Mouse (Mus musculus) embryonic facial prominence, embryonic 10.5 days (tissue): Measurements from ENCODE around the gene Rhbdf2. TPM values are rescaled to one million over a fixed set of nuclear protein-coding genes. Genes with fewer than 3 reads are reported as not detected.
"Not testable (repeated sequence)": the region's sequence is repeated elsewhere in the genome, so short reads cannot be mapped to it uniquely, and the experiment has no call there.

Experiments used
- DNase-seq: peaks from one replicate; pipeline ENCODE4 v3.0.0-alpha.2; 2017; ENCODE audit warnings: low spot score
- H3K27ac ChIP-seq: fragments of 300-500 bp; sonication (generic); replicated peaks from 2 replicates; pipeline ENCODE4 v1.5.1; 2016; ENCODE audit warnings: mild to moderate bottlenecking
- H3K27me3 ChIP-seq: fragments of 300-500 bp; sonication (generic); replicated peaks from 2 replicates; pipeline ENCODE4 v1.6.1; 2016; ENCODE audit warnings: low read depth, mild to moderate bottlenecking; ENCODE audit not compliant: poor library complexity, severe bottlenecking
- H3K36me3 ChIP-seq: fragments of 300-500 bp; sonication (generic); replicated peaks from 2 replicates; pipeline ENCODE4 v1.6.1; 2016; ENCODE audit warnings: mild to moderate bottlenecking, moderate library complexity
- H3K4me1 ChIP-seq: fragments of 300-500 bp; sonication (generic); 2 replicates; pipeline ENCODE4 v1.6.1; 2016
- H3K4me3 ChIP-seq: fragments of 300-500 bp; sonication (generic); 2 replicates; pipeline ENCODE4 v1.5.1; 2016; ENCODE audit warnings: mild to moderate bottlenecking, moderate library complexity
- H3K9me3 ChIP-seq: fragments of 300-500 bp; sonication (generic); 2 replicates; pipeline ENCODE4 v1.6.1; 2016; ENCODE audit warnings: mild to moderate bottlenecking
- WGBS: fragments of 180-500 bp; shearing (Covaris S2); methylation state at CpG from one replicate; pipeline ENCODE4 v1.1.7; 2016; 5-methylcytosine and 5-hydroxymethylcytosine counted together
- polyA plus RNA-seq: library from polyadenylated mRNA; unstranded; fragments of >200 nt; fragmentation: Nextera tagmentation; extraction: Ambion mirVana; gene quantifications from 2 replicates; pipeline ENCODE4 v1.2.1, GENCODE M21; 2016

The Rhbdf2 gene
- polyA plus RNA-seq, 1 experiment from 2014 or later: 5.5 TPM

GRCm38 (mm10) chr11:116668839-116669238, 42.0 kb upstream of the Rhbdf2 start:
- peaks cover 14% of the 10 kb centered on the region for H3K36me3 ChIP-seq
- no peaks in the 10 kb centered on the region for H3K9me3 ChIP-seq
- 0 out of 2 replicates have a peak overlapping the region, but pooled peaks have one; percentile 25 for H3K27ac ChIP-seq
- 40% methylated on average over 7 of the region's 7 CpGs for WGBS
- H3K4me3 ChIP-seq: no peak overlapping the region
- DNase-seq: no peak
- H3K4me1 ChIP-seq: peaks cover 71% of the 10 kb centered on the region
- H3K27me3 ChIP-seq: peaks cover 11% of the 10 kb centered on the region; the same call in 1 of the 2 replicates

- WGBS: 83% methylated on average over 10 of the region's 10 CpGs
- Histone ChIP-seq H3K27me3 (peaks cover 15% of the 10 kb centered on the region), H3K4me1 (peaks cover 71% of the 10 kb centered on the region), H3K4me3 (no peak overlapping the region), H3K27ac (no peak overlapping the region), H3K36me3 (peaks cover 10% of the 10 kb centered on the region), H3K9me3 (no peaks in the 10 kb centered on the region)
- DNase-seq: no peak
These were observed 41.6 kb upstream of the Rhbdf2 start for GRCm38 (mm10) chr11:116668381-116668825.

GRCm38 (mm10) chr11:116667930-116668329, 41.1 kb upstream of the Rhbdf2 start:
- peaks cover 71% of the 10 kb centered on the region for H3K4me1 ChIP-seq
- no peak for DNase-seq

GRCm38 (mm10) chr11:116667012-116667411, 40.2 kb upstream of the Rhbdf2 start:
- not testable (repeated sequence) for H3K9me3 ChIP-seq, DNase-seq, H3K36me3 ChIP-seq, H3K27ac ChIP-seq, H3K4me3 ChIP-seq
- H3K4me1 ChIP-seq: peaks cover 72% of the 10 kb centered on the region
- peaks cover 29% of the 10 kb centered on the region for H3K27me3 ChIP-seq
- 81% methylated on average over 5 of the region's 5 CpGs for WGBS

More at GRCm38 (mm10) chr11:116667930-116668329, 41.1 kb upstream of the Rhbdf2 start:
- no peak overlapping the region for H3K4me3 ChIP-seq
- peaks cover 5% of the 10 kb centered on the region for H3K36me3 ChIP-seq
- no peak overlapping the region for H3K27ac ChIP-seq
- no peaks in the 10 kb centered on the region for H3K9me3 ChIP-seq
- peaks cover 20% of the 10 kb centered on the region for H3K27me3 ChIP-seq
- 89% methylated on average over 8 of the region's 8 CpGs for WGBS

GRCm38 (mm10) chr11:116666566-116666965, 39.7 kb upstream of the Rhbdf2 start:
- Histone ChIP-seq H3K27me3 (peaks cover 34% of the 10 kb centered on the region), H3K9me3 (no peaks in the 10 kb centered on the region), H3K4me3 (no peak overlapping the region), H3K36me3 (no peaks in the 10 kb centered on the region), H3K27ac (no peak overlapping the region), H3K4me1 (peaks cover 76% of the 10 kb centered on the region)
- 79% methylated on average over 9 of the region's 9 CpGs for WGBS
- DNase-seq: no peak

GRCm38 (mm10) chr11:116665289-116665688, 38.5 kb upstream of the Rhbdf2 start:
- Histone ChIP-seq H3K27me3 (peaks cover 45% of the 10 kb centered on the region), H3K27ac (peak overlapping the region; percentile 37; the same call in 1 of the 2 replicates)
- DNase-seq: no peak

GRCm38 (mm10) chr11:116661948-116662377, 35.1 kb upstream of the Rhbdf2 start:
- Histone ChIP-seq H3K4me1 (peaks cover 88% of the 10 kb centered on the region), H3K4me3 (no peak overlapping the region; the same call in 1 of the 2 replicates), H3K27ac (peak overlapping the region; percentile 71), H3K9me3 (no peaks in the 10 kb centered on the region), H3K27me3 (peaks cover 52% of the 10 kb centered on the region), H3K36me3 (no peaks in the 10 kb centered on the region)
- WGBS: 61% methylated on average over 8 of the region's 8 CpGs
- DNase-seq: no peak

More at GRCm38 (mm10) chr11:116665289-116665688, 38.5 kb upstream of the Rhbdf2 start:
- no peak overlapping the region; the same call in 1 of the 2 replicates for H3K4me3 ChIP-seq
- no peaks in the 10 kb centered on the region for H3K9me3 ChIP-seq
- 71% methylated on average over 10 of the region's 10 CpGs for WGBS
- no peaks in the 10 kb centered on the region for H3K36me3 ChIP-seq
- peaks cover 79% of the 10 kb centered on the region for H3K4me1 ChIP-seq

- peaks cover 54% of the 10 kb centered on the region for H3K27me3 ChIP-seq
- DNase-seq: no peak
- WGBS: 17% methylated on average over 13 of the region's 13 CpGs
These were observed 34.6 kb upstream of the Rhbdf2 start for GRCm38 (mm10) chr11:116661291-116661947.

GRCm38 (mm10) chr11:116660181-116660580, 33.4 kb upstream of the Rhbdf2 start:
- H3K27ac ChIP-seq: no peak overlapping the region
- 85% methylated on average over 9 of the region's 9 CpGs for WGBS

More at GRCm38 (mm10) chr11:116661291-116661947, 34.6 kb upstream of the Rhbdf2 start:
- H3K9me3 ChIP-seq: no peaks in the 10 kb centered on the region
- H3K4me3 ChIP-seq: peak overlapping the region; percentile 33
- H3K4me1 ChIP-seq: peaks cover 93% of the 10 kb centered on the region
- H3K36me3 ChIP-seq: no peaks in the 10 kb centered on the region
- H3K27ac ChIP-seq: peak overlapping the region; percentile 71

GRCm38 (mm10) chr11:116659027-116659621, 32.3 kb upstream of the Rhbdf2 start:
- WGBS: 78% methylated on average over 15 of the region's 15 CpGs
- peaks cover 72% of the 10 kb centered on the region for H3K27me3 ChIP-seq
- no peak for DNase-seq
- H3K27ac ChIP-seq: peak overlapping the region; percentile 60
- no peaks in the 10 kb centered on the region for H3K36me3 ChIP-seq
- H3K4me1 ChIP-seq: peaks cover 83% of the 10 kb centered on the region
- H3K4me3 ChIP-seq: no peak overlapping the region
- no peaks in the 10 kb centered on the region for H3K9me3 ChIP-seq

More at GRCm38 (mm10) chr11:116660181-116660580, 33.4 kb upstream of the Rhbdf2 start:
- Histone ChIP-seq H3K4me3 (no peak overlapping the region), H3K27me3 (peaks cover 64% of the 10 kb centered on the region), H3K9me3 (no peaks in the 10 kb centered on the region), H3K4me1 (peaks cover 84% of the 10 kb centered on the region), H3K36me3 (no peaks in the 10 kb centered on the region)
- DNase-seq: no peak

GRCm38 (mm10) chr11:116658238-116658637, 31.4 kb upstream of the Rhbdf2 start:
- no peaks in the 10 kb centered on the region for H3K36me3 ChIP-seq
- DNase-seq: peak; percentile 51
- peak overlapping the region; percentile 55 for H3K4me3 ChIP-seq
- H3K4me1 ChIP-seq: peaks cover 83% of the 10 kb centered on the region
- peaks cover 72% of the 10 kb centered on the region for H3K27me3 ChIP-seq
- no peaks in the 10 kb centered on the region for H3K9me3 ChIP-seq
- 62% methylated on average over 10 of the region's 10 CpGs for WGBS
- H3K27ac ChIP-seq: peak overlapping the region; percentile 88

- Histone ChIP-seq H3K36me3 (no peaks in the 10 kb centered on the region), H3K27me3 (peaks cover 72% of the 10 kb centered on the region), H3K4me1 (peaks cover 83% of the 10 kb centered on the region), H3K27ac (peak overlapping the region; percentile 88), H3K4me3 (peak overlapping the region; percentile 55), H3K9me3 (no peaks in the 10 kb centered on the region)
- peak; percentile 94 for DNase-seq
- 10% methylated on average over 22 of the region's 22 CpGs for WGBS
These were observed 30.7 kb upstream of the Rhbdf2 start for GRCm38 (mm10) chr11:116657311-116658223.
